Mouse (Mus musculus) intestine, embryonic 14.5 days (tissue): Measurements from ENCODE around the gene Qdpr. TPM values are rescaled to one million over a fixed set of nuclear protein-coding genes. Genes with fewer than 3 reads are reported as not detected.

Source experiments
- ATAC-seq: fragments of 200-750 bp; cut with Nextera tagmentation; replicated peaks from 2 replicates; pipeline ENCODE4 v1.8.0; 2017; ENCODE audit warnings: low read depth, moderate number of reproducible peaks, moderate TSS enrichment, moderate library complexity; ENCODE audit not compliant: low FRiP score, low TSS enrichment
- DNase-seq: peaks from one replicate; pipeline ENCODE4 v3.0.0-alpha.2; 2018; ENCODE audit warnings: low spot score
- H3K27ac ChIP-seq: fragments of 300-500 bp; sonication (generic); 2 replicates; pipeline ENCODE4 v1.5.1; 2014; ENCODE audit warnings: low read depth, mild to moderate bottlenecking, control low read depth
- H3K27me3 ChIP-seq: fragments of 300-500 bp; sonication (generic); replicated peaks from 2 replicates; pipeline ENCODE4 v1.6.1; 2014; ENCODE audit warnings: low read length, control low read depth; ENCODE audit not compliant: control insufficient read depth, insufficient read depth
- H3K36me3 ChIP-seq: fragments of 300-500 bp; sonication (generic); 2 replicates; pipeline ENCODE4 v1.6.1; 2014; ENCODE audit warnings: low read length, control low read depth; ENCODE audit not compliant: control insufficient read depth, insufficient read depth
- H3K4me1 ChIP-seq: fragments of 300-500 bp; sonication (generic); replicated peaks from 2 replicates; pipeline ENCODE4 v1.6.1; 2014; ENCODE audit warnings: low read length, control low read depth, mixed read lengths; ENCODE audit not compliant: control insufficient read depth, insufficient read depth
- H3K4me2 ChIP-seq: fragments of 300-500 bp; sonication (generic); 2 replicates; pipeline ENCODE4 v1.6.1; 2014; ENCODE audit warnings: low read length
- H3K4me3 ChIP-seq: fragments of 300-500 bp; sonication (generic); 2 replicates; pipeline ENCODE4 v1.5.1; 2014; ENCODE audit warnings: low read depth, low read length, control low read depth, mixed read lengths
- H3K9ac ChIP-seq: fragments of 300-500 bp; sonication (generic); 2 replicates; pipeline ENCODE4 v1.6.1; 2014; ENCODE audit warnings: mild to moderate bottlenecking, low read length
- H3K9me3 ChIP-seq: fragments of 300-500 bp; sonication (generic); 2 replicates; pipeline ENCODE4 v1.6.1; 2016; ENCODE audit warnings: low read length, control low read depth; ENCODE audit not compliant: control insufficient read depth
- WGBS: fragments of 180-500 bp; shearing (Covaris S2); extraction: QIAGEN DNeasy Blood & Tissue Kit; methylation state at CpG from one replicate; pipeline ENCODE4 v1.1.7; 2014; 5-methylcytosine and 5-hydroxymethylcytosine counted together
- polyA plus RNA-seq: library from polyadenylated mRNA; unstranded; fragments of >200 nt; fragmentation: Nextera tagmentation; extraction: Ambion mirVana; gene quantifications from 2 replicates; pipeline ENCODE4 v1.2.1, GENCODE M21; 2014

Qdpr gene
- polyA plus RNA-seq, 1 experiment from 2014 or later = 162 TPM

- 83% methylated on average over 8 of the region's 8 CpGs for WGBS
- ATAC-seq = no peak
- H3K27ac ChIP-seq = no peak overlapping the region
- peaks cover 31% of the 10 kb centered on the region; the same call in 1 of the 2 replicates for H3K36me3 ChIP-seq
- H3K27me3 ChIP-seq = no peaks in the 10 kb centered on the region
- DNase-seq = no peak
- no peak overlapping the region for H3K4me3 ChIP-seq
- H3K9ac ChIP-seq = no peak overlapping the region
- no peaks in the 10 kb centered on the region for H3K9me3 ChIP-seq
- H3K4me1 ChIP-seq = peaks cover 4% of the 10 kb centered on the region; the same call in 1 of the 2 replicates
- no peak overlapping the region for H3K4me2 ChIP-seq
Measured at GRCm38 (mm10) chr5:45444130-45444832, 5.8 kb downstream of the Qdpr start.

GRCm38 (mm10) chr5:45441745-45442144 lies 8.3 kb downstream of the Qdpr start:
- WGBS = 45% methylated on average over 3 of the region's 3 CpGs
- ATAC-seq = no peak

GRCm38 (mm10) chr5:45441124-45441523 lies 8.9 kb downstream of the Qdpr start:
- ATAC-seq = no peak
- Histone ChIP-seq H3K27ac (no peak overlapping the region), H3K9me3 (no peaks in the 10 kb centered on the region), H3K27me3 (no peaks in the 10 kb centered on the region), H3K4me1 (no peaks in the 10 kb centered on the region), H3K4me3 (no peak overlapping the region), H3K9ac (no peak overlapping the region), H3K4me2 (no peak overlapping the region), H3K36me3 (peaks cover 57% of the 10 kb centered on the region; the same call in 1 of the 2 replicates)
- no peak for DNase-seq
- WGBS = 75% methylated on average over 3 of the region's 3 CpGs

More at GRCm38 (mm10) chr5:45441745-45442144, 8.3 kb downstream of the Qdpr start:
- H3K4me2 ChIP-seq = no peak overlapping the region
- H3K9ac ChIP-seq = no peak overlapping the region
- DNase-seq = no peak
- no peak overlapping the region for H3K27ac ChIP-seq
- no peaks in the 10 kb centered on the region for H3K27me3 ChIP-seq
- no peaks in the 10 kb centered on the region for H3K9me3 ChIP-seq
- no peak overlapping the region for H3K4me3 ChIP-seq
- no peaks in the 10 kb centered on the region for H3K4me1 ChIP-seq
- peaks cover 55% of the 10 kb centered on the region; the same call in 1 of the 2 replicates for H3K36me3 ChIP-seq

DNA sequence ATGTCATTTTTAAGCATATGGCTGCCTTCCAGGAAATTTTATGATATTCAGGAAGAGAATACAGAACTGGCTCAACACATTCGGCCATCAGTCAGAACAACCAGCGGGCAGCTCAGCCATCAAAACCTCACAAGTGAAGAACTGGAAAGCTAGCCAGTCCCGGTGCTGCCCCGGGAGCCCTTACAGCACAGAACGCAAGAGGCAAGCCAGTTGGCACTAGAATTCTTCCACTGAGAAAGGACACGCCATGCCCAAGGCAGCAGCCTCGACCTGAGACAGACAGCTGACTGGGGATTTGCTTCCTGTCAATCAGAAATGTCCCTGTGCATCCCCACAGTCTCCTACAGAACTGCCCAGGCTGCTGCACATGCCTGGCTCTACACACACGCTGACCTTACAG lies 11.7 kb downstream of the Qdpr start:
- peaks cover 70% of the 10 kb centered on the region for H3K36me3 ChIP-seq
- no peak for ATAC-seq
- no peak for DNase-seq
- no peak overlapping the region for H3K9ac ChIP-seq
- H3K4me2 ChIP-seq = no peak overlapping the region
- no peaks in the 10 kb centered on the region for H3K4me1 ChIP-seq
- 86% methylated on average over 8 of the region's 8 CpGs for WGBS
- no peaks in the 10 kb centered on the region for H3K27me3 ChIP-seq
- no peak overlapping the region for H3K4me3 ChIP-seq
- no peaks in the 10 kb centered on the region for H3K9me3 ChIP-seq
- H3K27ac ChIP-seq = no peak overlapping the region

DNA sequence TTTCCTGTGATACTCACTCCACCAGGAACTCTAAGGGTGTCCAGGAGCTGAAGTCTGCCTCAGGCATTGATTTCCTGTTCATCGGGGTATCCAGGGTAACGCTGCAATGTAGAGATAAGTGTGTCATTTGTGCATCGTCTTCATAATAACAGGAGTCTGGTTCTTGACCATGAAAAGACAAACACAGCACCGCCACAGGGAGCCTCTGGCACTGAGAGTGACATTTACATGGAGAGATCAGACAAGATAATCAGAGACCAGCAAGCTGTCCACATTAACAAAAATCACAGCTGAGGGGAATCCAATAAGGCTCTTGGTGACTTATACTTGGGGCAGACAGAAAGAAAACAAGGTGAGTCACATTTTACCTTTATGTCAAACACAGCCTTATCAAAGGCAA lies 12.2 kb downstream of the Qdpr start:
- H3K4me2 ChIP-seq = no peak overlapping the region
- H3K4me3 ChIP-seq = no peak overlapping the region
- H3K9ac ChIP-seq = no peak overlapping the region
- ATAC-seq (no peak), DNase-seq (no peak)
- H3K27me3 ChIP-seq = no peaks in the 10 kb centered on the region
- H3K27ac ChIP-seq = no peak overlapping the region
- H3K4me1 ChIP-seq = no peaks in the 10 kb centered on the region
- H3K9me3 ChIP-seq = no peaks in the 10 kb centered on the region
- peaks cover 69% of the 10 kb centered on the region for H3K36me3 ChIP-seq
- WGBS = 64% methylated on average over 4 of the region's 4 CpGs

DNA sequence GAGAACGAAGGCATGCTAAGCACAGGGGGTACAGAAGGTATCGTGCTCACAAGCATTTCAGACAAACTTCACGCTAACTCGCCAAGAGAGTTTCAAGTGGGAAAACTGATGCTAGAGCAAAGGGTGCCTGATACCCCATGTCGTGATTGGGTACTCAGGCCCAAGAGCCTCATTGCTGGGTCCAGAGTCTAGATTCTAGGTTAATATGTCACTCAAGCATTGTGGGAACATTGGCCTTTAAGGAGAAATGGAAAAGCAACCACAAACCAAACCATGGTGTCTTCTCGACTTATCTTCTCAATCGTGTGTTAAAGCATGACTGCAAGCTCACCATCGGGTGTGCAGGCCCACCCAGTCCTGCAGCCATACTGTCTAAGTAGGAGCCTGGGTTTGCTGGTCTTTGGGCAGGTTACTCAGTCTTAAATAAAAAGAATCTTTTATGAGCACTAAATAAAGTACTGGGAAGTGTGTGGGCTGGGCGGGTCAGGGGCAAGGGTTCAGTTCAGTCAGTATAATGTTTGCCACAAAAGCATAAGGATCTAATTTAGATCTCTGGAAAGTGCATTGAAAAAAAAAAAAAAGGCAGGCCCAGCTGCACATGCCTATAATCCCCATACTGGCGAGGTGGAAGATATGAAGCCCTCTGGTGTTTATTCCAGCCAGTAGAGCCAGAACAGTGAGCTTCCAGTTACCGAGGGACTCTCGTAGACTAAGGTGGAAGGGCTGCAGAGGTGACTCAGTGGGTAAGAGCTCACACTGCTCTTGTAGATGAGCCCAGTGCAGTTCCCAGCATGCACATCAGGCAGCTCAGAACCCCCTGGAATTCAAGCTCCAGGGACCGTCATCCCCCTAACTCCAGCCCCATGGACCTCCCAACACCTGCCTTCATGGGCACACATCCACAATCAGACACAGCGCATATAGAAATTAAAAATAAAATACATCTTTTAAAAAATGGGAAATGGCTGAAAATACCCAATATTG lies 13.8 kb downstream of the Qdpr start:
- peaks cover 67% of the 10 kb centered on the region for H3K36me3 ChIP-seq
- no peaks in the 10 kb centered on the region for H3K9me3 ChIP-seq
- 86% methylated on average over 14 of the region's 14 CpGs for WGBS
- ATAC-seq = no peak; the same call in 1 of the 2 replicates
- no peaks in the 10 kb centered on the region for H3K4me1 ChIP-seq
- H3K4me2 ChIP-seq = no peak overlapping the region
- no peak for DNase-seq
- no peaks in the 10 kb centered on the region for H3K27me3 ChIP-seq
- H3K27ac ChIP-seq = no peak overlapping the region
- H3K9ac ChIP-seq = no peak overlapping the region
- H3K4me3 ChIP-seq = no peak overlapping the region

- Histone ChIP-seq H3K4me2 (no peak overlapping the region), H3K36me3 (peaks cover 4% of the 10 kb centered on the region; the same call in 1 of the 2 replicates), H3K9me3 (no peaks in the 10 kb centered on the region), H3K4me1 (no peaks in the 10 kb centered on the region), H3K27me3 (no peaks in the 10 kb centered on the region), H3K4me3 (no peak overlapping the region), H3K9ac (no peak overlapping the region), H3K27ac (no peak overlapping the region)
- WGBS = 91% methylated on average over 7 of the region's 7 CpGs
- ATAC-seq = no peak
- no peak for DNase-seq
Measured at GRCm38 (mm10) chr5:45427891-45428290, 22.1 kb downstream of the Qdpr start.

- Histone ChIP-seq H3K27ac (no peak overlapping the region), H3K27me3 (no peaks in the 10 kb centered on the region), H3K9me3 (no peaks in the 10 kb centered on the region), H3K36me3 (no peaks in the 10 kb centered on the region), H3K4me3 (no peak overlapping the region), H3K4me2 (no peak overlapping the region), H3K9ac (no peak overlapping the region), H3K4me1 (no peaks in the 10 kb centered on the region)
- DNase-seq (no peak), ATAC-seq (no peak)
- WGBS = 68% methylated on average over 1 of the region's 1 CpGs
Measured at GRCm38 (mm10) chr5:45426416-45427034, 23.5 kb downstream of the Qdpr start.
